Mouse (Mus musculus) midbrain, embryonic 12.5 days (tissue): ENCODE results near the gene Gtpbp10. TPM values are rescaled to one million over a fixed set of nuclear protein-coding genes. Genes with fewer than 3 reads are reported as not detected.

Experiments
- ATAC-seq: fragments of 200-750 bp; cut with Nextera tagmentation; 2 replicates; pipeline ENCODE4 v1.8.0; 2017; ENCODE audit warnings: low read depth, moderate TSS enrichment, moderate library complexity; ENCODE audit not compliant: low FRiP score
- H3K27ac ChIP-seq: fragments of 300-500 bp; sonication (generic); replicated peaks from 2 replicates; pipeline ENCODE4 v1.5.1; 2016; ENCODE audit warnings: mild to moderate bottlenecking
- H3K27me3 ChIP-seq: fragments of 300-500 bp; sonication (generic); 2 replicates; pipeline ENCODE4 v1.6.1; 2016; ENCODE audit warnings: mild to moderate bottlenecking
- H3K36me3 ChIP-seq: fragments of 300-500 bp; sonication (generic); 2 replicates; pipeline ENCODE4 v1.6.1; 2016
- H3K4me1 ChIP-seq: fragments of 300-500 bp; sonication (generic); 2 replicates; pipeline ENCODE4 v1.6.1; 2016
- H3K4me2 ChIP-seq: fragments of 300-500 bp; sonication (generic); replicated peaks from 2 replicates; pipeline ENCODE4 v1.6.1; 2016; ENCODE audit warnings: mild to moderate bottlenecking, moderate library complexity
- H3K4me3 ChIP-seq: fragments of 300-500 bp; sonication (generic); 2 replicates; pipeline ENCODE4 v1.5.1; 2016; ENCODE audit warnings: mild to moderate bottlenecking
- H3K9ac ChIP-seq: fragments of 300-500 bp; sonication (generic); replicated peaks from 2 replicates; pipeline ENCODE4 v1.6.1; 2016; ENCODE audit warnings: mild to moderate bottlenecking, moderate library complexity
- H3K9me3 ChIP-seq: fragments of 300-500 bp; sonication (generic); 2 replicates; pipeline ENCODE4 v1.6.1; 2016; ENCODE audit warnings: mild to moderate bottlenecking
- WGBS: fragments of 180-500 bp; shearing (Covaris S2); methylation state at CpG from one replicate; pipeline ENCODE4 v1.1.7; 2016; 5-methylcytosine and 5-hydroxymethylcytosine counted together
- polyA plus RNA-seq: library from polyadenylated mRNA; unstranded; fragments of >200 nt; fragmentation: Nextera tagmentation; extraction: Ambion mirVana; gene quantifications from 2 replicates; pipeline ENCODE4 v1.2.1, GENCODE M21; 2016

Gtpbp10 gene
- polyA plus RNA-seq, 1 experiment from 2014 or later = 33.2 TPM

DNA sequence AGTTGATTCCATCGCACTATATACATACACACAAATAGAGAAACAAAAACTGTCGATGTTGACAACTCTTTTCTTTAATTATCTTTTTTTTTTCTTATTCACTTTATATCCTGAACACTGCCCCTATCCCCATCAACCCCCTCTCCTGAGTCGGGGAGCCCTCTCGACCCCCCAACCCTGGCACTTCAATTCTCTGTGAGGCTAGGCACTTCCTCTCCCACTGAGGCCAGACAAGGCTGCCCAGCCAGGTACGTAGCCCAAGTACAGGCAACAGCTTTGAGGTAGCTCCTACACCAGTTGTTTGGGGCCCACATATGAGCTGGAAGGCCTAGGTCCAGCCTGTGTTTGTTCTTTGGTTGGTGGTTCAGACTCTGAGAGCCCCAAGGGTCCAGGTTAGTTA, 43.9 kb downstream of the Gtpbp10 start:
- Histone ChIP-seq H3K27ac (no peak overlapping the region), H3K4me2 (peak overlapping the region; percentile 73; the same call in 1 of the 2 replicates)
- WGBS = 81% methylated on average over 5 of the region's 5 CpGs

DNA sequence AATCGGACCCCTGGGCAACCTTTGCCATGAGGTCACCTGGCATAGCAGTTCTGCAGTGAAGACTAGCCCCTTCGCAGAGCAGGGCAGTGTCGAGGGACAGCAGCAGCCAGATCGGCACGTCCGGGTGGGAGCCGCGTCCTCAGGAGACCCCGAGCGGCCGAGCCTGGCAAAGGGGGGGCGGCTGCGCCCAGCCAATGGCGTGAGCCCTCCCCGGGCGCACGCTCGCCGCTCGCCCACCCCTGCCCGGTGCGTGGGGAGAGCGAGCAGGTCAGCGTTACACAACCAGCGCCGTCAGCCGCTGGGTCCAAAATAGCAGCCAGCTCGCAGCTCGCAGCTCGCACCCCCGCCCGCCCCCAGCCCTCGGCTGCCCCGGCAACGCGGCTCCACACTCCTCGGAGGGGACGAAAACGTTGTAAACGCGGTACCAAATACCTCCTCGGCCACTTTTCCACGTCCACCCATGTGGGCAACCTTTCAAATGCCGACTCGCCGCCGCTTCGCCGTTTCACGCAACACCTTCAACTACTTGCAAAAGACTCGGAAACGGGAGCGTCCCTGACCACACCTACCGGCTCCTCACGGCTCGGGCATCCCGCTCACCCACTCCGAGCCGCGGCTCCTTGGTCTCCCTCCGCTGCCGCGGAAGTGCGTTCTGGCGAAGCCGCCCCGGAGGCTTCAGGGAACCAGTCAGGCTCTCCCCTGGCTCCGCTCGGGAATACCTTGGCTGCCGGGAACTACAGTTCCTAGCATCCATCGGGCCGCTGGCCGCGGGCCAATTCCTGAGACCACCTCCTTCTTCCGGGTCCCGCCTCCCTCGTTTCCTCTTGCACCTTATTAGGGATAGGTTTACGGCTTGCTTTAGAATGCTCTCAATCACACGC, 44.9 kb downstream of the Gtpbp10 start, which contains the start of gene Cldn12:
TSS of gene Cldn12 (minus strand) at position 763 of the 881 bp plus-strand sequence.
- no peaks in the 10 kb centered on the region for H3K9me3 ChIP-seq
- peaks cover 9% of the 10 kb centered on the region for H3K4me1 ChIP-seq
- H3K27ac ChIP-seq = peak within 1 kb of the TSS; percentile 84
- H3K9ac ChIP-seq = peak within 1 kb of the TSS; percentile 63
- under 1% methylated on average over 79 of the region's 79 CpGs for WGBS
- H3K4me3 ChIP-seq = peak within 1 kb of the TSS; percentile 71
- ATAC-seq = peak; percentile 95
- H3K27me3 ChIP-seq = peaks cover 4% of the 10 kb centered on the region; the same call in 1 of the 2 replicates
- H3K36me3 ChIP-seq = 0 out of 2 replicates have a peak, but pooled peaks cover 5% of the 10 kb centered on the region
- peak within 1 kb of the TSS; percentile 73 for H3K4me2 ChIP-seq

More for the DNA sequence above, 43.9 kb downstream of the Gtpbp10 start:
- Histone ChIP-seq H3K4me3 (no peak overlapping the region), H3K4me1 (peaks cover 8% of the 10 kb centered on the region), H3K9me3 (no peaks in the 10 kb centered on the region), H3K9ac (no peak overlapping the region), H3K27me3 (peaks cover 4% of the 10 kb centered on the region; the same call in 1 of the 2 replicates), H3K36me3 (0 out of 2 replicates have a peak, but pooled peaks cover 5% of the 10 kb centered on the region)
- ATAC-seq = no peak

DNA sequence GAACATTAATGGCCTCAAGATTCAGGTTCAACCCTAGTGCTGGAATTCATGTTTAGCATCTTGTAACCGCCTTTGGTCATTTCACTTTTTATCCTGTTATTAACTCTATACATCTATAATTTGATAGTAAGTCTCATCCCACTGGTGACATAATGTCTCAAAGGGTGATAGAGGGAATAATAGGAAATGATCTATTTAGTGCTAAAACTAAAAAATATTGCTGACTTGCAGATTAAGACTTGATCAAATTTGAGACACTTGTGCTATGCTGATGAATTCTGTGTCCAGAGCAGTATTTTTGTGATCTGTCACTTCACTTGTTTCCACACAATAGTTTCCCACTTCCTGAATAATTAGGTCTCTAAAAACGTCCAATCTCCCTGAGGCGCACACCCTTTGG, 47.9 kb downstream of the Gtpbp10 start:
- Histone ChIP-seq H3K4me1 (peaks cover 22% of the 10 kb centered on the region), H3K36me3 (peaks cover 10% of the 10 kb centered on the region; the same call in 1 of the 2 replicates), H3K27me3 (no peaks in the 10 kb centered on the region), H3K9me3 (no peaks in the 10 kb centered on the region), H3K9ac (no peak overlapping the region), H3K4me3 (no peak overlapping the region), H3K27ac (no peak overlapping the region), H3K4me2 (no peak overlapping the region)
- ATAC-seq = no peak
- WGBS = 81% methylated on average over 3 of the region's 3 CpGs

DNA sequence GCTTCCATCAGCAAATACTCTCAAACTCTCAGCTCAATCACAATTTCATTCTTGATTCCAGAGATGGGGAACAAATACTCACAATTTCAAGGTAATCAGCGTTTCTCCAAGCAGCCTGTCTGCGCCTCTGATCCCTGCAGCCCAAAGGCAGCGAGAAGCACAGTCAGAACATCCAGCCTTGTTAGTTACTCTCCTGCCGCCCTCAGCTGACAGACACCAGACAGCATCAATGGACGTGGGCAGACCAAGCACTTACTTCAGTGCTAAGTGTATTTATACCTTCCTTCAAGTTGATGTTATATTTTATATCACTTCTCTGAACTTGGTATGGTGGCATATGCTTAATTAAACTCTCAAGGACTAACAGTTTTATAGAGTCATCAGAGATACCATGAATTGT, 48.3 kb downstream of the Gtpbp10 start:
- Histone ChIP-seq H3K9ac (no peak overlapping the region), H3K36me3 (peaks cover 11% of the 10 kb centered on the region; the same call in 1 of the 2 replicates), H3K4me1 (peaks cover 22% of the 10 kb centered on the region), H3K4me3 (no peak overlapping the region), H3K27me3 (no peaks in the 10 kb centered on the region), H3K9me3 (no peaks in the 10 kb centered on the region), H3K27ac (no peak overlapping the region), H3K4me2 (no peak overlapping the region)
- ATAC-seq = no peak
- WGBS = 74% methylated on average over 5 of the region's 5 CpGs

DNA sequence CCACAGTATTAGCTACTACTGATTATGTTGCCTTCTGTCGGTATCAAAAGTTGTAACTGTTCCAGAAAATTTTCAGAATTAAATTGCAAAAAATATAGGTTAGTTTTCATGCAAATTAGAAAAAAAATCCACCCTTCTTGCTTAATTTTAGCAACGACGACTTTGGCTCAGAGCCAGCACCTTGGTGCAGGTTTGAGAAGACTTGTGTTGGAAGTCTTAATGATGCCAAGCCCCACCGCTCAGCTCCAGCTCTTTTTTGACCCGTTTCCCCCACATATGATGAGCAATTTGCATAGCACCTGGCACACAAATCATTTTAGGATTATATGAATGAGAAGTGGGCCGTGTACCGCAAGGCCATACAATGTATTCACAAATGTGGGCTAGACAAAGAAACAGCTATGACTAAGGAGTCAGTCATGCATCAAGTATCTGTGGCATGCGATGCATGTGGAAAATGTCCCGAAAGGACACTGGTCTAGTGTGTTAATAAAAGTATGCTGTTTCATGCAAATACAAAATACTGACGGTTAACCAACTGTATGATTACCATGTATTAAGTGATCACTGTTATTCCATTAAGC, 48.9 kb downstream of the Gtpbp10 start:
- peaks cover 22% of the 10 kb centered on the region for H3K4me1 ChIP-seq
- no peak overlapping the region for H3K4me3 ChIP-seq
- H3K27ac ChIP-seq = no peak overlapping the region
- 65% methylated on average over 10 of the region's 10 CpGs for WGBS
- H3K9me3 ChIP-seq = no peaks in the 10 kb centered on the region
- no peaks in the 10 kb centered on the region for H3K27me3 ChIP-seq
- H3K9ac ChIP-seq = no peak overlapping the region
- peaks cover 11% of the 10 kb centered on the region; the same call in 1 of the 2 replicates for H3K36me3 ChIP-seq
- no peak for ATAC-seq
- no peak overlapping the region for H3K4me2 ChIP-seq

DNA sequence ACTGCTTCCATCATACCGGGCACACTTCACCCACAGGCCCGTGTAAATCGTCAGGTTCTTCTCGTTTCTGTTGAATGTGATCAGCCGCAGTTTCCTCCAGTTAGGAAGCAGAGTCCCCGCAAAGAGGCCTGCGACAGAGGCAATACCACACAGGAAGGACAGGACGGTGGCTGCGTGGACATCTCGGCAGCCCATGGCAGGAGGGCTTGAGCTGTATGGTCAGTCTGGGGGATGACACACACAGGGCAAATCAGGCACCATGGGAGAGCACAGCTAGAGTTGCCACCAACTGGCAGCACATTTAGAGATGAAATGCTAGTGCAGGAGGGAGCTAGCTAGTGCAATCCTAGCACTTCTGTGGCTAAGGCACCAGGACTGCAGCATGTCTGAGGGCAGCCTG, 51.1 kb downstream of the Gtpbp10 start:
- peak overlapping the region; percentile 6; the same call in 1 of the 2 replicates for H3K4me2 ChIP-seq
- 78% methylated on average over 10 of the region's 10 CpGs for WGBS
- H3K27me3 ChIP-seq = no peaks in the 10 kb centered on the region
- H3K9ac ChIP-seq = 0 out of 2 replicates have a peak overlapping the region, but pooled peaks have one; percentile 0
- peaks cover 18% of the 10 kb centered on the region for H3K4me1 ChIP-seq
- no peak overlapping the region for H3K4me3 ChIP-seq
- no peaks in the 10 kb centered on the region for H3K9me3 ChIP-seq
- H3K27ac ChIP-seq = 0 out of 2 replicates have a peak overlapping the region, but pooled peaks have one; percentile 44
- H3K36me3 ChIP-seq = peaks cover 11% of the 10 kb centered on the region; the same call in 1 of the 2 replicates
- peak; percentile 36 for ATAC-seq

DNA sequence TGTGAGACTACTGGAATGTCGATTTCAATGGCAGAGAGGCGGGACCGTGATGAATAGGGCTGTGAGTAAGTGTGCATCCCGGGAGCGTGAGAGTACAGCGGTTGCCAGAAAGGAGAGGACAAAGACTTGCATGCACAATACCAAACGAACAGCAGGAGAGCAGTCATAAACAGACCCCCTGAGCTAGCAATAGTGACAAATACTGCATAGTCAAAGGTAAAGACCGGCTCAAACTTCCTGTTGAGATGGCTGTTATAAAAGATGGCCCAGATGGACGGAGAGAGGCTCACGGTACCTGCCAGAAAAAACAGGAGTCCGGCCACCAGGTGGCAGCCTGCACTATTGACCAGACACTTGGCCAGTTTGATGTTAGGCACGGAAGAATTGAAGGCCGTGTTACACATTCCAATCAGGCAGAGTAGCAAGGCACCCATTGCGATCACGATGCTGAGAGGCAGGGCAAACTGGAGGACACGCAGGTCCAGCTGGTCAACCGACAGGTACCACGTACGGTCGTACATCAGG, 51.6 kb downstream of the Gtpbp10 start:
- H3K4me1 ChIP-seq = peaks cover 18% of the 10 kb centered on the region
- H3K4me2 ChIP-seq = peak overlapping the region; percentile 6; the same call in 1 of the 2 replicates
- H3K27me3 ChIP-seq = no peaks in the 10 kb centered on the region
- H3K9ac ChIP-seq = 0 out of 2 replicates have a peak overlapping the region, but pooled peaks have one; percentile 0
- 41% methylated on average over 20 of the region's 20 CpGs for WGBS
- ATAC-seq = peak; percentile 82
- H3K36me3 ChIP-seq = peaks cover 11% of the 10 kb centered on the region; the same call in 1 of the 2 replicates
- no peak overlapping the region for H3K4me3 ChIP-seq
- H3K27ac ChIP-seq = 0 out of 2 replicates have a peak overlapping the region, but pooled peaks have one; percentile 44
- H3K9me3 ChIP-seq = no peaks in the 10 kb centered on the region

DNA sequence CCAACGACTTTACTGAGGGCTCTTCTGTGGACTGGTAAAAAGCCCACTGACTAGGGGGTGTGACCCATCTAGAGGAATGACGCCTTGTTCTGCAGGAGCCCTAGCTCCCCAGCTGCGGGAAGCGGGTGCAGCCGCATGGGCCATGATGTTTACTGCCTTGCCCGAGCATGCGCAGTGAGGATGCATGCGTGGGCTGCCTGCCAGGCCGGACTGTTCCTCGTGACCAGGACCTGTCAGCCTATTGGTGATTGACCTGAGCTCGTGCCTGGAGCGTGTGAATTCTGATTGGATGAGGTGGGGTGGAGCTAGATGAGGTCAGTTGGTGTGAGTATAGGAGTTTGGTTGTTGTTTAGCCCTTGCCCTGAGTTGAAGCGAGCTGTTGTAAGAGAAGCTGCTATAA, 54.9 kb downstream of the Gtpbp10 start:
- WGBS = 91% methylated on average over 13 of the region's 13 CpGs
- Histone ChIP-seq H3K9me3 (no peaks in the 10 kb centered on the region), H3K4me3 (no peak overlapping the region), H3K36me3 (peaks cover 6% of the 10 kb centered on the region; the same call in 1 of the 2 replicates), H3K27me3 (no peaks in the 10 kb centered on the region), H3K9ac (no peak overlapping the region), H3K27ac (no peak overlapping the region), H3K4me1 (peaks cover 13% of the 10 kb centered on the region), H3K4me2 (no peak overlapping the region)
- no peak for ATAC-seq

DNA sequence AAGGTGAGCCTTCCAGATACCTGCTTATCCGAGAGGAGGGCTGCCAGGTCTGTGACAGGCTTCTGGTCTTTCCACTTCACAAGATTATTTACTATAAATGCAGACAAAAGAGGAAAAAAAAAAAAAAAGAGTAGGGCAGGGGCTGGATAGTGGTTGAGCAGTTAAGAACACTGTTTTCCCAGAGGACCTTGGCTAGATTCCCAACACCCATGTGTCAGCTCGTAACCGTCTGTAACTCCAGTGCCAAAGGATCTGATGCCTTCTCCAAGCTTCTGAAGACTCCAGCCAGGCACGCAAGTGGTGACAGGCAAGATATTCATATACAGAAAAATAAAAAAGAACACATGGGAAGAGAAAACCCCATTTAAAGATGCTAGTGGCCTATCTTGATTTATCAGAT, 56.0 kb downstream of the Gtpbp10 start:
- Histone ChIP-seq H3K9ac (no peak overlapping the region), H3K27ac (no peak overlapping the region), H3K27me3 (no peaks in the 10 kb centered on the region), H3K4me3 (no peak overlapping the region), H3K36me3 (peaks cover 6% of the 10 kb centered on the region; the same call in 1 of the 2 replicates), H3K4me2 (no peak overlapping the region), H3K9me3 (no peaks in the 10 kb centered on the region), H3K4me1 (peaks cover 10% of the 10 kb centered on the region)
- 87% methylated on average over 4 of the region's 4 CpGs for WGBS
- ATAC-seq = no peak

DNA sequence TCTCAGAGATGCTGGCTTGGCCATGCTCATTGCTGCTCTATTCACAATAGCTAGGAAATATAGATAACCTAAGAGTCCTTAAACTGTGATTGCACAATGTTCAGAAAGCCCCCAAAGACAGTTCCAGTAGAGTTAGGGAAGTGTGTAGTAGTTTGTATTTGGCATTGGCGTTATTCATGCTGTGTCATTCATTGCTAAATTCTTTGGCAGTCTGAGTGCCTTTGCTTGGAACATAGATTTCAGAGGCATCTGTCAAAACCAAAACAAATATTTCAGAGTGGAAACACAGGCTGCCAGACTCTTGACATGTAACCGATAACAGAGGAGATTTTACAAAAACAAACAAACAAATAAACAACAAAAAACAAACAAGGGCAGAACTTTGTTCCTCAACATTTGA, 57.8 kb downstream of the Gtpbp10 start:
- no peaks in the 10 kb centered on the region for H3K9me3 ChIP-seq
- H3K27me3 ChIP-seq = no peaks in the 10 kb centered on the region
- H3K4me1 ChIP-seq = no peaks in the 10 kb centered on the region
- no peak overlapping the region for H3K27ac ChIP-seq
- 88% methylated on average over 2 of the region's 2 CpGs for WGBS
- H3K9ac ChIP-seq = no peak overlapping the region
- no peak overlapping the region for H3K4me2 ChIP-seq
- H3K36me3 ChIP-seq = peaks cover 3% of the 10 kb centered on the region; the same call in 1 of the 2 replicates
- no peak overlapping the region for H3K4me3 ChIP-seq
- ATAC-seq = no peak

DNA sequence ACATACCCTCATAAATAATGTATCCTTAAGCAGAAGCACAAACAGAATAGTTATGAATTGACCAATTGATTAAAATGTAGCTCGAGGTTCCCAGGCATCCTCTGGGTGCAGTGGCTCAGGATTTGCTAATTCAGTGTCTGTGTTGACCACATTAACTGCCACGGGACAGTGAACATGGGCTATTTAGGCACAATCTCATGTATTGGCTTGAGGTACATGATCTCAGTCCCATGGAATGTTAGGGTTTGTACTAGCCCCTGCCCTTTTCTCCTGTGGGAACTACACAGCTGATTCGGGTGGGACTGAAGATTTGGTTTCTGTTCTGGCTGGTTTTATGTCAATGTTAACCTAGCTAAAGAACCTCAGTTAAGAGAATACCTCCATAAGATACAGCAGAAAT, 62.9 kb downstream of the Gtpbp10 start:
- WGBS = 52% methylated on average over 3 of the region's 3 CpGs
- no peak overlapping the region for H3K4me3 ChIP-seq
- H3K4me1 ChIP-seq = no peaks in the 10 kb centered on the region
- H3K9me3 ChIP-seq = no peaks in the 10 kb centered on the region
- no peak overlapping the region for H3K9ac ChIP-seq
- H3K4me2 ChIP-seq = no peak overlapping the region
- peaks cover 5% of the 10 kb centered on the region; the same call in 1 of the 2 replicates for H3K27me3 ChIP-seq
- no peak overlapping the region for H3K27ac ChIP-seq
- H3K36me3 ChIP-seq = no peaks in the 10 kb centered on the region
- ATAC-seq = no peak
